Mouse (Mus musculus) liver, embryonic 13.5 days (tissue): Measurements from ENCODE around the gene Otop3. TPM values are rescaled to one million over a fixed set of nuclear protein-coding genes. Genes with fewer than 3 reads are reported as not detected.

Experiments
- polyA plus RNA-seq: library from polyadenylated mRNA; unstranded; fragments of >200 nt; fragmentation: Nextera tagmentation; extraction: Ambion mirVana; gene quantifications from 2 replicates; pipeline ENCODE4 v1.2.1, GENCODE M21; 2015

Gene Otop3
- polyA plus RNA-seq, 1 experiment from 2014 or later: not detected

Other genes with a start within 250 kb of the Otop3 start
- gene Rab37, start 243.3 kb upstream of the Otop3 start, polyA plus RNA-seq: 3.3 and 3.6 TPM in 2 replicates
- 0.97 TPM in 2 replicates for gene Cd300lf, start 200.7 kb upstream of the Otop3 start, polyA plus RNA-seq
- gene Slc9a3r1, start 171.4 kb upstream of the Otop3 start, polyA plus RNA-seq: 59.8 and 69.9 TPM in 2 replicates
- gene Tmem104, start 147.2 kb upstream of the Otop3 start, polyA plus RNA-seq: 5.1 and 6.8 TPM in 2 replicates
- gene Nat9, start 146.9 kb upstream of the Otop3 start, polyA plus RNA-seq: 11.9 and 13.3 TPM in 2 replicates
- gene Grin2c, start 67.5 kb upstream of the Otop3 start, polyA plus RNA-seq: 0.06 and 0.12 TPM in 2 replicates
- gene Fdxr, start 57.7 kb upstream of the Otop3 start, polyA plus RNA-seq: 16.3 and 18.2 TPM in 2 replicates
- 2.0 and 2.2 TPM in 2 replicates for gene Fads6, start 37.1 kb upstream of the Otop3 start, polyA plus RNA-seq
- not detected in 2 replicates for gene Otop2, start 27.6 kb upstream of the Otop3 start, polyA plus RNA-seq
- 0.07 and 0.14 TPM in 2 replicates for gene Ush1g, start 12.7 kb upstream of the Otop3 start, polyA plus RNA-seq
- gene Hid1, start 33.0 kb downstream of the Otop3 start, polyA plus RNA-seq: 1.1 and 1.2 TPM in 2 replicates
- gene Cdr2l, start 47.2 kb downstream of the Otop3 start, polyA plus RNA-seq: 1.5 and 1.7 TPM in 2 replicates
- gene Mrpl58, start 69.0 kb downstream of the Otop3 start, polyA plus RNA-seq: 103 and 104 TPM in 2 replicates
- 633 and 650 TPM in 2 replicates for gene Atp5h, start 85.2 kb downstream of the Otop3 start, polyA plus RNA-seq
- 2.5 and 4.1 TPM in 2 replicates for gene Kctd2, start 85.4 kb downstream of the Otop3 start, polyA plus RNA-seq
- gene Trim80, start 105.8 kb downstream of the Otop3 start, polyA plus RNA-seq: 0.16 and 0.27 TPM in 2 replicates
- 0.06 TPM in 1 of 2 replicates, not detected in the other for gene Slc16a5, start 127.7 kb downstream of the Otop3 start, polyA plus RNA-seq
- 3.2 and 3.7 TPM in 2 replicates for gene Armc7, start 140.9 kb downstream of the Otop3 start, polyA plus RNA-seq
- gene Nt5c, start 157.1 kb downstream of the Otop3 start, polyA plus RNA-seq: 60.8 and 64.6 TPM in 2 replicates
- 292 and 314 TPM in 2 replicates for gene Jpt1, start 179.7 kb downstream of the Otop3 start, polyA plus RNA-seq
- 532 and 597 TPM in 2 replicates for gene Sumo2, start 201.5 kb downstream of the Otop3 start, polyA plus RNA-seq
- 158 and 175 TPM in 2 replicates for gene Nup85, start 229.7 kb downstream of the Otop3 start, polyA plus RNA-seq